Mouse (Mus musculus) hindbrain, embryonic 15.5 days (tissue): Measurements from ENCODE around the gene Saxo1. TPM values are rescaled to one million over a fixed set of nuclear protein-coding genes. Genes with fewer than 3 reads are reported as not detected.

ENCODE experiments used
- ATAC-seq: fragments of 200-750 bp; cut with Nextera tagmentation; 2 replicates; pipeline ENCODE4 v1.8.0; 2017; ENCODE audit warnings: low read depth, moderate number of reproducible peaks, moderate TSS enrichment; ENCODE audit not compliant: low FRiP score
- H3K27ac ChIP-seq: fragments of 300-500 bp; sonication (generic); replicated peaks from 2 replicates; pipeline ENCODE4 v1.5.1; 2015; ENCODE audit warnings: mild to moderate bottlenecking, inconsistent platforms
- H3K27me3 ChIP-seq: fragments of 300-500 bp; sonication (generic); 2 replicates; pipeline ENCODE4 v1.6.1; 2015; ENCODE audit warnings: control low read depth, inconsistent platforms
- H3K36me3 ChIP-seq: fragments of 300-500 bp; sonication (generic); 2 replicates; pipeline ENCODE4 v1.6.1; 2015; ENCODE audit warnings: control low read depth, inconsistent platforms
- H3K4me1 ChIP-seq: fragments of 300-500 bp; sonication (generic); replicated peaks from 2 replicates; pipeline ENCODE4 v1.6.1; 2015; ENCODE audit warnings: control low read depth, inconsistent platforms
- H3K4me2 ChIP-seq: fragments of 300-500 bp; sonication (generic); 2 replicates; pipeline ENCODE4 v1.6.1; 2015; ENCODE audit warnings: moderate library complexity, mild to moderate bottlenecking, inconsistent platforms
- H3K4me3 ChIP-seq: fragments of 300-500 bp; sonication (generic); 2 replicates; pipeline ENCODE4 v1.5.1; 2015; ENCODE audit warnings: mild to moderate bottlenecking, inconsistent platforms
- H3K9ac ChIP-seq: fragments of 300-500 bp; sonication (generic); 2 replicates; pipeline ENCODE4 v1.6.1; 2015; ENCODE audit warnings: inconsistent platforms
- H3K9me3 ChIP-seq: fragments of 300-500 bp; sonication (generic); 2 replicates; pipeline ENCODE4 v1.6.1; 2016; ENCODE audit warnings: control low read depth, inconsistent platforms
- WGBS: fragments of 180-500 bp; shearing (Covaris S2); methylation state at CpG from one replicate; pipeline ENCODE4 v1.1.7; 2015; 5-methylcytosine and 5-hydroxymethylcytosine counted together
- polyA plus RNA-seq: library from polyadenylated mRNA; unstranded; fragments of >200 nt; fragmentation: Nextera tagmentation; extraction: Ambion mirVana; gene quantifications from 2 replicates; pipeline ENCODE4 v1.2.1, GENCODE M21; 2015

The Saxo1 gene
- not detected in 2 replicates for polyA plus RNA-seq

- no peak within 1 kb of the TSS for H3K9ac ChIP-seq
- H3K27ac ChIP-seq: no peak within 1 kb of the TSS
- no peak within 1 kb of the TSS for H3K4me3 ChIP-seq
- no peaks in the 10 kb centered on the region for H3K36me3 ChIP-seq
- ATAC-seq: no peak
- H3K4me2 ChIP-seq: no peak within 1 kb of the TSS
- no peaks in the 10 kb centered on the region for H3K4me1 ChIP-seq
- 94% methylated on average over 7 of the region's 7 CpGs for WGBS
- no peaks in the 10 kb centered on the region for H3K27me3 ChIP-seq
- H3K9me3 ChIP-seq: no peaks in the 10 kb centered on the region
These were observed at the start of gene Saxo1 for GRCm38 (mm10) chr4:86558228-86558627. Saxo1 (minus strand) TSS chr4:86558328.

- Histone ChIP-seq H3K4me3 (no peak overlapping the region), H3K4me2 (no peak overlapping the region), H3K27me3 (no peaks in the 10 kb centered on the region), H3K9me3 (no peaks in the 10 kb centered on the region), H3K36me3 (peaks cover 10% of the 10 kb centered on the region), H3K9ac (no peak overlapping the region), H3K27ac (no peak overlapping the region), H3K4me1 (no peaks in the 10 kb centered on the region)
- WGBS: 97% methylated on average over 2 of the region's 2 CpGs
- no peak for ATAC-seq
These were observed 33.2 kb upstream of the Saxo1 start for GRCm38 (mm10) chr4:86591304-86591703.

- Histone ChIP-seq H3K4me3 (no peak overlapping the region), H3K4me1 (no peaks in the 10 kb centered on the region), H3K9me3 (no peaks in the 10 kb centered on the region), H3K9ac (no peak overlapping the region), H3K4me2 (no peak overlapping the region), H3K36me3 (peaks cover 19% of the 10 kb centered on the region), H3K27ac (no peak overlapping the region), H3K27me3 (no peaks in the 10 kb centered on the region)
- 94% methylated on average over 3 of the region's 3 CpGs for WGBS
- ATAC-seq: no peak
These were observed 30.1 kb upstream of the Saxo1 start for GRCm38 (mm10) chr4:86588236-86588635.

GRCm38 (mm10) chr4:86580591-86580990, 22.5 kb upstream of the Saxo1 start:
- Histone ChIP-seq H3K4me1 (peaks cover 30% of the 10 kb centered on the region), H3K27me3 (no peaks in the 10 kb centered on the region), H3K4me3 (no peak overlapping the region), H3K36me3 (peaks cover 24% of the 10 kb centered on the region; the same call in 1 of the 2 replicates), H3K4me2 (no peak overlapping the region), H3K27ac (no peak overlapping the region), H3K9me3 (no peaks in the 10 kb centered on the region), H3K9ac (no peak overlapping the region)
- 88% methylated on average over 3 of the region's 3 CpGs for WGBS
- ATAC-seq: no peak

GRCm38 (mm10) chr4:86580056-86580455, 21.9 kb upstream of the Saxo1 start:
- H3K9ac ChIP-seq: no peak overlapping the region
- no peak for ATAC-seq
- peaks cover 24% of the 10 kb centered on the region; the same call in 1 of the 2 replicates for H3K36me3 ChIP-seq
- H3K9me3 ChIP-seq: no peaks in the 10 kb centered on the region
- H3K4me3 ChIP-seq: no peak overlapping the region
- WGBS: 62% methylated on average over 4 of the region's 4 CpGs
- H3K4me1 ChIP-seq: peaks cover 30% of the 10 kb centered on the region
- no peak overlapping the region for H3K27ac ChIP-seq
- H3K4me2 ChIP-seq: no peak overlapping the region
- H3K27me3 ChIP-seq: no peaks in the 10 kb centered on the region

GRCm38 (mm10) chr4:86576630-86577225, 18.6 kb upstream of the Saxo1 start:
- H3K4me2 ChIP-seq: peak overlapping the region; percentile 92
- H3K4me3 ChIP-seq: peak overlapping the region; percentile 74
- ATAC-seq: no peak
- peaks cover 7% of the 10 kb centered on the region; the same call in 1 of the 2 replicates for H3K36me3 ChIP-seq
- H3K27ac ChIP-seq: peak overlapping the region; percentile 94
- WGBS: 10% methylated on average over 11 of the region's 11 CpGs
- peaks cover 30% of the 10 kb centered on the region for H3K4me1 ChIP-seq
- no peaks in the 10 kb centered on the region for H3K27me3 ChIP-seq
- H3K9ac ChIP-seq: peak overlapping the region; percentile 92
- H3K9me3 ChIP-seq: no peaks in the 10 kb centered on the region

GRCm38 (mm10) chr4:86576120-86576541, 18.0 kb upstream of the Saxo1 start:
- H3K4me3 ChIP-seq: peak overlapping the region; percentile 74
- H3K27ac ChIP-seq: peak overlapping the region; percentile 94
- H3K9ac ChIP-seq: peak overlapping the region; percentile 92
- H3K4me1 ChIP-seq: peaks cover 30% of the 10 kb centered on the region
- no peaks in the 10 kb centered on the region for H3K27me3 ChIP-seq
- H3K9me3 ChIP-seq: no peaks in the 10 kb centered on the region
- WGBS: 0% methylated on average over 20 of the region's 20 CpGs
- H3K36me3 ChIP-seq: peaks cover 7% of the 10 kb centered on the region; the same call in 1 of the 2 replicates
- peak overlapping the region; percentile 92 for H3K4me2 ChIP-seq
- no peak for ATAC-seq

- H3K9ac ChIP-seq: peak within 1 kb of the TSS; percentile 92
- WGBS: under 1% methylated on average over 53 of the region's 53 CpGs
- peaks cover 30% of the 10 kb centered on the region for H3K4me1 ChIP-seq
- no peaks in the 10 kb centered on the region for H3K27me3 ChIP-seq
- H3K27ac ChIP-seq: peak within 1 kb of the TSS; percentile 94
- peak within 1 kb of the TSS; percentile 92 for H3K4me2 ChIP-seq
- H3K36me3 ChIP-seq: peaks cover 3% of the 10 kb centered on the region; the same call in 1 of the 2 replicates
- peak; percentile 98 for ATAC-seq
- peak within 1 kb of the TSS; percentile 74 for H3K4me3 ChIP-seq
- no peaks in the 10 kb centered on the region for H3K9me3 ChIP-seq
These were observed 17.3 kb upstream of the Saxo1 start, which contains the start of gene Rraga for GRCm38 (mm10) chr4:86575283-86575983. Rraga (plus strand) TSS chr4:86575668.

- Histone ChIP-seq H3K4me3 (peak overlapping the region; percentile 74), H3K4me2 (peak overlapping the region; percentile 92), H3K9me3 (no peaks in the 10 kb centered on the region), H3K36me3 (no peaks in the 10 kb centered on the region), H3K9ac (peak overlapping the region; percentile 92), H3K27me3 (no peaks in the 10 kb centered on the region), H3K4me1 (peaks cover 30% of the 10 kb centered on the region), H3K27ac (peak overlapping the region; percentile 94)
- WGBS: 11% methylated on average over 6 of the region's 6 CpGs
- ATAC-seq: peak; percentile 48
These were observed 16.8 kb upstream of the Saxo1 start for GRCm38 (mm10) chr4:86574939-86575282.

GRCm38 (mm10) chr4:86561061-86561460, 2.9 kb upstream of the Saxo1 start:
- ATAC-seq: no peak
- no peaks in the 10 kb centered on the region for H3K36me3 ChIP-seq
- WGBS: 98% methylated on average over 3 of the region's 3 CpGs
- H3K9me3 ChIP-seq: no peaks in the 10 kb centered on the region
- H3K9ac ChIP-seq: no peak overlapping the region
- no peaks in the 10 kb centered on the region for H3K4me1 ChIP-seq
- H3K27ac ChIP-seq: no peak overlapping the region
- H3K4me2 ChIP-seq: no peak overlapping the region
- no peaks in the 10 kb centered on the region for H3K27me3 ChIP-seq
- H3K4me3 ChIP-seq: no peak overlapping the region

- WGBS: 80% methylated on average over 4 of the region's 4 CpGs
- Histone ChIP-seq H3K4me2 (no peak overlapping the region), H3K4me3 (no peak overlapping the region), H3K27ac (no peak overlapping the region), H3K4me1 (no peaks in the 10 kb centered on the region), H3K27me3 (no peaks in the 10 kb centered on the region), H3K9ac (no peak overlapping the region), H3K36me3 (no peaks in the 10 kb centered on the region), H3K9me3 (no peaks in the 10 kb centered on the region)
- ATAC-seq: no peak
These were observed 878 bp upstream of the Saxo1 start for GRCm38 (mm10) chr4:86559006-86559405.

GRCm38 (mm10) chr4:86557371-86557770, 757 bp downstream of the Saxo1 start:
- Histone ChIP-seq H3K36me3 (no peaks in the 10 kb centered on the region), H3K4me1 (no peaks in the 10 kb centered on the region), H3K9me3 (no peaks in the 10 kb centered on the region), H3K9ac (no peak overlapping the region), H3K4me2 (no peak overlapping the region), H3K27ac (no peak overlapping the region), H3K4me3 (no peak overlapping the region), H3K27me3 (no peaks in the 10 kb centered on the region)
- WGBS: 73% methylated on average over 7 of the region's 7 CpGs
- ATAC-seq: no peak
